Mouse (Mus musculus) liver, embryonic 16.5 days (tissue): Measurements from ENCODE around the gene Kif13a. TPM values are rescaled to one million over a fixed set of nuclear protein-coding genes. Genes with fewer than 3 reads are reported as not detected.
A peak's percentile ranks its signal among the peaks of the same experiment; 100 is the strongest.

ENCODE experiments used
- ATAC-seq: fragments of 200-750 bp; cut with Nextera tagmentation; 2 replicates; pipeline ENCODE4 v1.8.0; 2017; ENCODE audit warnings: low read depth, mild to moderate bottlenecking, moderate number of reproducible peaks, moderate library complexity
- H3K27ac ChIP-seq: fragments of 300-500 bp; sonication (generic); 2 replicates; pipeline ENCODE4 v1.5.1; 2014; ENCODE audit warnings: mild to moderate bottlenecking, low read length
- H3K27me3 ChIP-seq: fragments of 300-500 bp; sonication (generic); 2 replicates; pipeline ENCODE4 v1.6.1; 2014; ENCODE audit warnings: low read depth, low read length, mixed read lengths; ENCODE audit not compliant: control insufficient read depth, insufficient read depth
- H3K36me3 ChIP-seq: fragments of 300-500 bp; sonication (generic); 2 replicates; pipeline ENCODE4 v1.6.1; 2014; ENCODE audit warnings: mild to moderate bottlenecking; ENCODE audit not compliant: control insufficient read depth, insufficient read depth
- H3K4me1 ChIP-seq: fragments of 300-500 bp; sonication (generic); 2 replicates; pipeline ENCODE4 v1.6.1; 2014; ENCODE audit warnings: low read depth, low read length, mixed read lengths; ENCODE audit not compliant: control insufficient read depth
- H3K4me2 ChIP-seq: fragments of 300-500 bp; sonication (generic); 2 replicates; pipeline ENCODE4 v1.6.1; 2014; ENCODE audit warnings: low read depth, low read length, mixed read lengths
- H3K4me3 ChIP-seq: fragments of 300-500 bp; sonication (generic); 2 replicates; pipeline ENCODE4 v1.5.1; 2014; ENCODE audit warnings: low read depth, mild to moderate bottlenecking, low read length
- H3K9ac ChIP-seq: fragments of 300-500 bp; sonication (generic); 2 replicates; pipeline ENCODE4 v1.6.1; 2014; ENCODE audit warnings: low read depth, low read length
- H3K9me3 ChIP-seq: fragments of 300-500 bp; sonication (generic); replicated peaks from 2 replicates; pipeline ENCODE4 v1.6.1; 2016; ENCODE audit warnings: low read length; ENCODE audit not compliant: control insufficient read depth
- WGBS: fragments of 180-500 bp; shearing (Covaris S2); extraction: QIAGEN DNeasy Blood & Tissue Kit; methylation state at CpG from one replicate; pipeline ENCODE4 v1.1.7; 2014; ENCODE audit not compliant: insufficient replicate concordance; 5-methylcytosine and 5-hydroxymethylcytosine counted together
- polyA plus RNA-seq: library from polyadenylated mRNA; unstranded; fragments of >200 nt; fragmentation: Nextera tagmentation; extraction: Ambion mirVana; gene quantifications from 2 replicates; pipeline ENCODE4 v1.2.1, GENCODE M21; 2015

Gene Kif13a
- polyA plus RNA-seq, 1 experiment from 2014 or later: 1.5 TPM

DNA sequence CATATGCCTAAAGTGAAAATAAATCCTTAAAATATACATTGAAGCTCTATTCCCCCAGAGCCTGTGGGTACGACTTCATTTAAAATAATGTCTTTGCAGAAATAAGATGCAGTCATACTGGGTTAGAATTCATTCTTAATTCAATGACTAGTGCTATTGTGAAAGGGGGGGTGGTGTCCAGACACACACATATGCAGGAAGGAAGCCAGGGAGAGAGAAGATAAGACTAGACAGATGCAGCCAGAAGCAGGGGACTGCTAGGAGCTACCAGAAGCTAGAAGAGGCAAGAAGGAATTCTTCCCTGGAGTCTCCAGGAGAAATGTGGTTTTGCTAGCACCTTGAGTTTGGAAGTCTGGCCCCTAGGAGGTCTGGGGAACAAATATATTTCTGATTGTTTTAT, 2.4 kb upstream of the Kif13a start:
- H3K27ac ChIP-seq: no peak overlapping the region
- peaks cover 5% of the 10 kb centered on the region for H3K27me3 ChIP-seq
- no peak overlapping the region for H3K4me3 ChIP-seq
- H3K4me1 ChIP-seq: peaks cover 7% of the 10 kb centered on the region
- no peak overlapping the region for H3K9ac ChIP-seq
- no peak overlapping the region for H3K4me2 ChIP-seq
- no peaks in the 10 kb centered on the region for H3K36me3 ChIP-seq
- H3K9me3 ChIP-seq: no peaks in the 10 kb centered on the region
- ATAC-seq: no peak
- WGBS: 29% methylated on average over 1 of the region's 1 CpGs

DNA sequence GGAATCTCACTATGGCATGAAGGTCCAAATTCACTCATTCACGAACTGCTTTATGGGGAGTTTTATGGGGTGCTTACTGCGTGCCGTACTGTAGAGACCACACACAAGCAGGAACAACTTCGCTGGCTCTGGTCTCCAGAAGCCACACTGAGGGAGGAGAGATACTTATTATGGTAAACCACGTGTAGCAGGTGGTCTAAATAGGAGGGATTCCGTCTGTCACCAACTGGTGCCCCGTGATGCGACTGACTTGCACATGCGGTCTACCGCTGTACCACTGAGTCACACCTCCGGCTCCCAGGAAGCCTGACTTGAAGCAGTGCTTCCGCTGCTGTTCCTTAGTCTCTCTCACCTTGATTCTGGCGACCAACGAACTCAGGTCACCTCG, 986 bp upstream of the Kif13a start:
- Histone ChIP-seq H3K27me3 (peaks cover 5% of the 10 kb centered on the region), H3K36me3 (no peaks in the 10 kb centered on the region), H3K4me3 (peak overlapping the region; percentile 70), H3K4me1 (peaks cover 7% of the 10 kb centered on the region), H3K4me2 (peak overlapping the region; percentile 78), H3K9me3 (no peaks in the 10 kb centered on the region), H3K27ac (peak overlapping the region; percentile 24; the same call in 1 of the 2 replicates), H3K9ac (peak overlapping the region; percentile 38; the same call in 1 of the 2 replicates)
- no peak for ATAC-seq
- WGBS: under 1% methylated on average over 15 of the region's 15 CpGs

DNA sequence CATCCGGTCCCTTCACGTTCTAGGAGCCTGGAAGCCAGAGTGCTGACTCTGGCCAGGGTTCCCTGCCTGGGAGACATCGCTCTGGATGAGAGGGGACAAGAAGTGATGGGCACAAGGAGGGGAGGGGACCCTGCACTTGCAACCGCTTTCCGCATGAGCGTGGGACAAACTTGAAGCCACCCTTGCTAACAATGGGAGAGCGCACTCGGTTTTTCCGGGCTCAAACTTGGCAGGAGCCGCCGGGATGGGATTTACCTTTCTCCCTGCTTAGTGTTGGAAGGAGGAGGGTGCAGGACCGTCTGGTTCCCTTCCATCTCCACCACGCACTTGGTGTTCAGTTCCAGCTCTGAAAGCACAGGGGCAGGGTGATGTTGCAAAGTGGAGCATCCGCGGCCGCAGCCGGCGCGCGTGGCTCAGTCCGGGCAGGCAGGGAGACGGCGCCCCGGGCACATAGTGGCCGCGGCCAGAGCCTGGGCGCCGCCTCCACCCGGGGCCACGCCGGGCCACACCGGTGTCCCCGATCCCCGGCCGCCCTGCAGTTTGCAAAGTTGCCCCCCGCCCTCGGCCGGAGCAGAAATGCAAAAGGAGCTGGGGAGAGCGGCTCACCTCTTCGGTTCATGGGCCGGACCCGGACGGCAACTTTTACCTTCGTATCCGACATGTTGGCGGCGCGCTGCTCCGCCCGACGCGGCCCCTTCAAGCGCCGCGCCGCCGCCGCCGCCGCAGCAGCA, 541 bp downstream of the Kif13a start:
- Histone ChIP-seq H3K27me3 (peaks cover 5% of the 10 kb centered on the region), H3K4me1 (peaks cover 7% of the 10 kb centered on the region), H3K36me3 (no peaks in the 10 kb centered on the region), H3K9ac (peak overlapping the region; percentile 77), H3K4me2 (peak overlapping the region; percentile 78), H3K4me3 (peak overlapping the region; percentile 70), H3K27ac (peak overlapping the region; percentile 71), H3K9me3 (no peaks in the 10 kb centered on the region)
- WGBS: under 1% methylated on average over 51 of the region's 60 CpGs
- peak; percentile 33; the same call in 1 of the 2 replicates for ATAC-seq

DNA sequence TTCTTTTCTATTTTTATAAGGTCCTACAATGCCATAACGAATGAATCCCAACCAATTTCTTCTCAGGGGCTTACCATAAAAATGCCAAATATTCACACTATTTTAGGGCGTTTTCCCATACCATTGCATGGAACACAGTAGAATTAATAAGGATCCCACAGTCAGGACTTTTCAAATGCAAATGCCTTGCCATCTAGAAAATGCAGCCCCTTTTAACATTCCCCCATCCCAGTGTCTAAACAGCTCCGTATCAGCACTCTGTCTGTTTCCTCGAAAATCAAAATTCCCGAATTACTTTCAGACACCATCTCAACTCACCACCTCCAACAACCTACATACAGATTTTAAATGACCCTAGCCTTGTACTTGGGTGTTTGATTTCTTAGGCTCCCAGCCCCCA, 1.3 kb downstream of the Kif13a start:
- Histone ChIP-seq H3K27me3 (peaks cover 5% of the 10 kb centered on the region), H3K4me2 (peak overlapping the region; percentile 78), H3K4me3 (peak overlapping the region; percentile 70; the same call in 1 of the 2 replicates), H3K4me1 (peaks cover 7% of the 10 kb centered on the region), H3K36me3 (no peaks in the 10 kb centered on the region), H3K27ac (no peak overlapping the region), H3K9ac (no peak overlapping the region), H3K9me3 (no peaks in the 10 kb centered on the region)
- WGBS: 54% methylated on average over 5 of the region's 5 CpGs
- no peak for ATAC-seq

DNA sequence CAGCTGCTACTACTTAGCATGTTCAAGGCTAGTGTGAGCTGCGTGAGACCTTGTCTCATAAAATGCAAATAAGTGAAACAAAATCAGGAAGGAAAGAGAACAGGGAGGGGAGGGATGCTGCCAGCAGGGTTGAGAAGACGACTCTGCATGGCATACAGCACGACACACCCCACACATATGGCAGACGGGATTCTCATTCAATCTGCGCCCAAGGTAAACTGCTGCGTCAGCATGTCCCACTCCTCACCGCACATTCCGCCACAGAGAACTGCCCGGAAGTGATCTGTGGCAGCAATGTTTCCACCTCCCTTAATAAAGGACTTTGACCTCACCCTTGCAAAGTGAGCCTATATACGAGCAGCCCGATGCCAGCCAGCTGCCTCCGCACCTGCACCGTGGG, 4.0 kb downstream of the Kif13a start:
- H3K9ac ChIP-seq: no peak overlapping the region

DNA sequence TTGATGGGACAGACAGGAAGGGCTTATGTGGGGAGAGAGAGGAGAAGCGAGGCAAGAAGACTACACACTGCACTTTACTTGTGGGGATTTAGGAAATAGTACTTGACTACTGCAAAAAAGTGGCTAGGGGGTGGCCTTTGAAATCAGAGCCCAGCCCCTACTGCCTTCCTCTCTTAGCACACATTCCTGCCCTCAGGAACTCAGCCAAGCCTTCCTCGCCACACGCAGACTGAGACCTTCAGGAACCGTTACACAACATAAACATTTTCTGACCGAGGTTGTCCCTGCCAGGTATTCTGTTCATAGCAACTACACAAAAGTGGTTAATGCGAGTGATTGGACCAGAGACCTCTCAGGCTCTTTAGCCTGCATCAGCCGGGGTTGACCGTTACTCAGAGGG, 8.1 kb downstream of the Kif13a start:
- ATAC-seq: no peak
- no peak overlapping the region for H3K27ac ChIP-seq
- no peak overlapping the region for H3K4me3 ChIP-seq
- no peak overlapping the region for H3K9ac ChIP-seq
- H3K9me3 ChIP-seq: no peaks in the 10 kb centered on the region
- no peaks in the 10 kb centered on the region for H3K36me3 ChIP-seq
- no peaks in the 10 kb centered on the region for H3K27me3 ChIP-seq
- 74% methylated on average over 8 of the region's 8 CpGs for WGBS
- H3K4me1 ChIP-seq: no peaks in the 10 kb centered on the region
- H3K4me2 ChIP-seq: no peak overlapping the region

More for the DNA sequence above, 4.0 kb downstream of the Kif13a start:
- Histone ChIP-seq H3K4me3 (no peak overlapping the region), H3K4me1 (peaks cover 7% of the 10 kb centered on the region), H3K4me2 (no peak overlapping the region), H3K9me3 (no peaks in the 10 kb centered on the region), H3K27ac (no peak overlapping the region), H3K36me3 (no peaks in the 10 kb centered on the region), H3K27me3 (peaks cover 5% of the 10 kb centered on the region)
- no peak for ATAC-seq
- WGBS: 78% methylated on average over 13 of the region's 13 CpGs

DNA sequence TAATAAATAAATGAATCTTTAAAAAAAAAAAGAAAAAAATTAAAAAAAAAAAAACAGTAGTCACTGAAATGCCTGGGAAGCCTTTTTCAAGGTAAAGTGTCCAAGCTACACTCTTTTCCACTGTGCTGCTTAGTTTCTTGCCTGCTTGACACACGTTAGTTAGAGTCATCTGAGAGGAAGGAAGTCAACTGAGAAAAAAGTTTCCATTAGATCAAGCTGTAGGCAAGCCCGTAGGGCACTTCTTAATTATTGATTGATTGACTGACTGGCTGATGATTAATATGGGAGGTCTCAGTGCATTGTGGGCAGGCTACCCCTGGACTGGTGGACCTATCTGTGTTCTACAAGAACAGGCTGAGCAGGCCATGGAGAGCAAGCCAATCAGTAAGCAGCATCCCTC, 9.9 kb downstream of the Kif13a start:
- H3K4me3 ChIP-seq: no peak overlapping the region
- H3K27ac ChIP-seq: no peak overlapping the region
- no peaks in the 10 kb centered on the region for H3K4me1 ChIP-seq
- H3K27me3 ChIP-seq: no peaks in the 10 kb centered on the region
- H3K9ac ChIP-seq: no peak overlapping the region
- 59% methylated on average over 2 of the region's 2 CpGs for WGBS
- ATAC-seq: no peak
- no peaks in the 10 kb centered on the region for H3K9me3 ChIP-seq
- no peaks in the 10 kb centered on the region for H3K36me3 ChIP-seq
- no peak overlapping the region for H3K4me2 ChIP-seq

DNA sequence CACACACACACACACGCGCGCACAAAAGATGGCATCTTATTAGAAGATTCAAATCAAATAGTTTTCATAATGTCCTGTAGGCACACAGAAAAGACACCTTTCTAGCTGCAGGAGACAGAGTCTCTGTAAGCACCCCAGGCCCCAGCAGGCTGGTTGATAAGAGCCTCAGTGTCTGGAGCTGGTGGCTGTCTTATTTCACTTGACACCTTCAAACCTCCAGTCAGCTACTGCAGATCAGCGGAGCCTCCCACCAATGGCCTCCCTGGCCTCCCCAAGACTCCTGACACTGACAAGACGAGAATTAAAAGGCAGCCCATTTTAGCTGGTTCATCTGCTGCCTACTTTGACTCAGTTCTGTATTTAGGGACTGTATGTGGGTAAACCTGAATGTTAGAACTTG, 11.2 kb downstream of the Kif13a start:
- Histone ChIP-seq H3K4me1 (no peaks in the 10 kb centered on the region; the same call in 1 of the 2 replicates), H3K4me2 (no peak overlapping the region), H3K9me3 (no peaks in the 10 kb centered on the region), H3K27ac (no peak overlapping the region), H3K27me3 (no peaks in the 10 kb centered on the region), H3K36me3 (no peaks in the 10 kb centered on the region), H3K9ac (no peak overlapping the region), H3K4me3 (no peak overlapping the region)
- no peak for ATAC-seq
- 64% methylated on average over 5 of the region's 5 CpGs for WGBS

DNA sequence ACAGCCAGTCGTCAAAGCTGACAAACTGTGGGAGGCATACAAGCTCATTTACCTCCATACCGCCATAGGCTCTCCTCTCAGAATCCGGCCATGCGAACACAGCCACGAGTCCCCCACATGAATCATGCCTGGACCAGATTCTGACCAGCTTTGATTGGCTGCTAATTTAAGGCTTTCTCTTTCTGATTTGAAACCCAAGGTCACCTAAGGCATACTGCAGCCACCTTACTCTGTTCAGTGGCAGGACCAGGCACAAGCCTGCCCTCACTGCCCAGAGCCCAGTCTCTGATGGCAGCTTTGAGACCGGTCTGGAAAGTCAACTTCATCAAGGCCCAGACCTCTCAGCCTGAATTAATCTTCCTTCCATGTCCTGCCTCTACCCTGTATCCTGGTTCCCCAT, 17.7 kb downstream of the Kif13a start:
- H3K36me3 ChIP-seq: no peaks in the 10 kb centered on the region
- 78% methylated on average over 6 of the region's 6 CpGs for WGBS
- H3K27ac ChIP-seq: no peak overlapping the region
- H3K4me3 ChIP-seq: no peak overlapping the region
- no peak overlapping the region for H3K9ac ChIP-seq
- H3K27me3 ChIP-seq: no peaks in the 10 kb centered on the region
- ATAC-seq: no peak
- no peak overlapping the region for H3K4me2 ChIP-seq
- H3K4me1 ChIP-seq: no peaks in the 10 kb centered on the region; the same call in 1 of the 2 replicates
- no peaks in the 10 kb centered on the region for H3K9me3 ChIP-seq
